Mouse (Mus musculus): ENCODE results near the gene Gm12394.

The Gm12394 gene

DNA sequence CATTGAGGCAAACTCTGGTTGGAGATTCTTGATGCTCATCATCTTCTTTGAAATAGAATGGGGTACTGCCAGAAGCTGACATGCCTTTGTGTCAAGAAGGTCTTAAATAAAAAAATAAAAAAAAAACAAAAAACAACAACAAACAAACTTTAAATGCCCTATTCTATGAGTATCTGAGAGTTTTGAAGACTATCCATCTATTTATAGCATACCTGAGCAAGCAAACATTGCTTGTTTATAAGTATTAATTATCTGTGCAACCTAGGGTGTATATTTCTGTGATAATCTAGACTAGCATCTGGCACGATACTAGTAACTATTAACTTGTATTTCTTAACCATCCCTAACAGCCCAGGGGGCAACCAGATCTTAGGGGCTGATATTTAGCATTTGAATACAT lies at the start of gene Gm12394:
TSS of gene Gm12394 (minus strand) at position 101 of the 400 bp plus-strand sequence.
- 93% methylated on average over 1 of the region's 1 CpGs for WGBS

DNA sequence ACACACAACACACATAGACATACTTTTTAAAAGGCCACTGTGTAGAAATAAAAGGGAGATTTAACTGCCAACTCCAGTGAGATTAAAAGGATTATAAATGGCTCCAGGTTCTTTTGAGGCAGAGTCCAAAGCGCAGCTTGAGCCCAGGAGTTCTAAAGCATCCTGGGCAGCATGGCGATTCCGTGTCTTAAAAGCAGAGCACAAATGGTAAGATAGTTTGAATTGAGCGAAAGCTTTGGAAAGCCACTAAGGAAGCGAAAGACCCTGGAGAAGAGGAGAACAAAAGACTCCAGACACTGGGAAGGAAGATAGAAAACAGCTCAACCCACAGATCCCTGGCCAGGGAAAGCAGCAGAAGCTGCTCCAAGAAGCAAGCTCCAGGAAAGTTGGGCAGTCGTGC lies 48.4 kb upstream of the Gm12394 start:
- WGBS = 54% methylated on average over 6 of the region's 6 CpGs

DNA sequence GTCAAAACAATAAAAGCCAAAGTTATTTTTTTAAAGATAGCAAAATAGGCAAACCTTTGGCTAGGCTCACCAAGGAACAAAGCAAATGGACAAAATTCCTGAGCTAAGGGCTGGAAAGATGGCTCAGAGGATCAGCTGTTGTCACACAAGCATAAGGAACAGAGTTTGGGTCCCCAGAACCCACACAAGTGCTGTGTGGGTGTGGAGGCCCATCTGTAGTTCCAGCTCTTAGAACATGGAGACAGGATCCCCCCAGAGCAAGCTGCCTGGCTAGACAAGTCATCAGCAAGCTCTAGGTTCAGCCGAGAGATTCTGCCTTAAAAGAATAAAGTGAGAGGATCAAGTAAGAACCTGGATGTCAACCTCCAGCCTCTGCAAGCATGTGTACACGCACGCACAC lies 48.0 kb upstream of the Gm12394 start:
- 75% methylated on average over 3 of the region's 3 CpGs for WGBS

DNA sequence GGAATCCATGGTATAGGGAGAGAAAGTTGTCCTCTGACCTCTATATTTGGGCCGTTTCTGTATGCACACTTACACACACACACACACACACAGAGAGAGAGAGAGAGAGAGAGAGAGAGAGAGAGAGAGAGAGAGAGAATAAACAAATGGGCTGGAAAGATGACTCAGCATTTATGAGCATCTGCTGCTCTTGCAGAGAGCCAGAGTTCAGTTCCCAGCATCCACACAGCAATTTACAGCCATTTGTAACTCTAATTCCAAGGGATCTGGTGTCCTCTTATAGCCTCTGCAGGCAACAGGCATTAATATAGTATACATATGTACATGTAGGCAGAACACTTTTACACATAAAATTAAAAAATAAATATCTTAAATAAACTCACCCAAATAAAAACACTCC lies 47.4 kb upstream of the Gm12394 start:
- 58% methylated on average over 1 of the region's 1 CpGs for WGBS

DNA sequence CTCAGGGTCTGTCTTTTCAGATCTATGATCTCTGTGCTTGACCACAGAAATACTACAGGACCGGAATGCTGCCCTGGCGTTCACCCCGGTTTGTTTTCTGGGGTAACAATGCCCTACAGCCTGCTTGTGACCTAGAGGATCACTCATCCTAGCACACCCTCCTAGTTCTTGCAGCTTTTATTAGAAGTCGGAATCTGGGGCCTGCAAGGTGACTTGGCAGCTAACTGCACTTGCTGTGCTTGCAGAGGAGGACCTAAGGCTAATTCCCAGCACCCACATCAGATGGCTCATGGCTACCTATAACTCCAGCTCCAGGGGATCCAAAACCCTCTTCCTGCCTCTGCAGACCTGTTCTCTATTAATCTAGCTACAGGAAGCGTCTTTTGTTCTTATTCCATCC lies 46.2 kb upstream of the Gm12394 start:
- WGBS = 91% methylated on average over 5 of the region's 5 CpGs

DNA sequence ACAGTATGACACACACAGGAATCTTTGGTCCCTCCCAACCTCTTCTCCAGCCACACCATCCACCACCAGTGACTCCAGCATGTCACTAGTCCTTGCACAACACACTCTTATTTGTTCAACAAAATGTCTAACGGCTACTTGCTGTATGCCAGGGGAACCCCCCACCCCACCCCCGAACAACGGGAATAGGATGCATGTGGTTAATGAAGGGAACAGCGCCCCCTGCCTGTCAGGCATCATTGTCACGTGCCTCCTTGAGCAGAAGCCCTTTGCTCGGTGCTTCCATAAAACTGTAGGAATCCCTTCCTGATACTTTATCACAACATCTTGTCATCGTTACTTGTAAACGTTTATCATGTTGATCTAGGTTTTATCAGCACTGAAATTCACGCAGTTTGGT lies 45.6 kb upstream of the Gm12394 start:
- 55% methylated on average over 9 of the region's 9 CpGs for WGBS

DNA sequence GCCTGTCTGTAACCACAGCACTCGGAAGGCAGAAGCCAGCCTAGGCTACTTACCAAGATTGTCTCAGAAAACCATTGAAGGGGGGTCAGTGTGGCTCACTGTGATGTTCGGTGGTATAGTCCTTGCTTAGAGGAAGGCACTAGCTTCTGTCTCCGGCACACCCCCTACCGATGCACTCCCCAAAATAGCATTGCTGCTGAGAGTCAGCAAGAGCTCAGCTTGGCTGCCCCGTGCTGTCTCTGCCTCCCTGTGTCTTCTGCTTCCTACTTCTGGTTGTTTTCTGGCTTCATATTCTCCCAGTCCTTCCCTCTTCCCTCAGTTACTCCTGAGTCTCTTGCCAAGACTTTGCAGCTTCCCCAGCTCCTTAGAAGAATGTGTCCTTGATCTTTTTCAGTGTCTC lies 44.3 kb upstream of the Gm12394 start:
- 30% methylated on average over 5 of the region's 5 CpGs for WGBS

DNA sequence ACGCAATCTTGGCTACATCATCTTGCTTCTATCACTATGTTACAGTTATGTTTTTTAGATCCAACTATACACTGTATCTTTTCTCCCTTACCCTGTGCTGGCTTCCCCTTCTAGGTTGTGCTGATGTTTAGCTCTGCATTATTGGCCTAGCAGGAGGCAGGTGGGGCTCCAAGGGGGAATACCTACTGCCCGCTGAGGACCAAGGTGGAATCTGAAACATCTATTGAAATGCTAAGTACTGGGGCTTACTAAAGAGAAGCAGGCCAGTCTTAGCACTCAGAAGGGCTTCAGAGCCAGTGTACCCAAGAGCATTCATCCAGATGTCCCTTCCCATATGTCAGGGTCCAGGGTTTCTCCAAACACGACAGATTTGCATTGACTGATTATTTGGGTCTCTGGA lies 42.3 kb upstream of the Gm12394 start:
- WGBS = 52% methylated on average over 3 of the region's 3 CpGs

DNA sequence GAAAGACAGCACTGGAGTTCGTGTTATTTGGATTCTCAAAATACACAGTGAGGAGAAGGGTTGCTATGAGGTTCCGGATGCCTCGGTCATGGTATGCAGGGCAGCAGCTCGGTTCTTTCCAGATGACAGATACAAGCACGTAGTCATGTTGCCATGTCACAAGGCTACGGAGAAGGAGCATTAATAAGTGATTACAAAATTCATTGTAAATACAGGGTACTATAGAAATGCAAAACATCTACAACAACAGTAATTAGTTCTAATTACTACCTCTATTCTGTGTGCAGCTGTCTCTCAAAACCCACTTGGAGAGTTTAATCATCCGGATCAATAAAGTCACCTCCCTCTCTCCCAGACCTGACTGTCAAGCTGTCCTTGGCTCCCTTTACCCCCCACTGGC lies 38.5 kb upstream of the Gm12394 start:
- WGBS = 68% methylated on average over 7 of the region's 7 CpGs

DNA sequence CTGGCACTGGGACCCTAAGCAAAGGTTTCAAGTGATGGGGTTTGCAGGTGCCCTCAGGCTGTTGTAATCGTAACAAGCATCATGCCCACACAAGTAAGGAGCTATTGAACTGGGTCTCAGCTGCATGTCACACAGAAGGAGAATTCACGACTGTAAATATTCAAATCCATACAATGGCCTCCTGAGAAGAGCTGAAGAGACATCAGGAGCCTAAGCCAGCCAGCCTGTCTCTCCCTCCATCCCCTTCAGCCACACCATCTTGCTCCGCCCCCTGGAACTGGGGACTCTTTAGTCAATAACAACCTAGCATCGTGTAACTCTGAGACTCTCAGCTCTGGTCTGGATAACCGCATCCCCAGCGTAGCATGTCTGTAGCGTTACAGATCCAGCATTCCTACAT lies 34.6 kb upstream of the Gm12394 start:
- WGBS = 66% methylated on average over 7 of the region's 7 CpGs

DNA sequence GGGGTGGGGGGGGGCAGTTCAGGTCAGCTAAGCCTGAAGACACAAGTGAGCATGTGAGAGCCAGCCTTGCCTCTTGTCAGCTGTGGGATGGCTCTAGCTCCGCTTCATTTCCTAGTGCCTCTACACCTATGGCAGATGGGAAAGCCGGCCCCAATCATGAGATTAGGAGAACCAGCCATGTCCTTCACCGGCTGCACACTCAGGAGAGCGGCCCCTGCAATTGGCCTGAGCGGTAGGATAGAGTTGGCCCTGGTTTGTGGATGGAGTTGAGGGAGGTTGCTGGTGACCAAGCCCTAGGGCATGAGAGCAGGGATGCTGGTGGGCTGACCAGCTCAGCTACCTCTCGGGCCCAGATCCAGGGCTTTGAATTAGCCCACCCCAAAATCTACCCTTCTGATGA lies 32.2 kb upstream of the Gm12394 start:
- WGBS = 93% methylated on average over 6 of the region's 6 CpGs

DNA sequence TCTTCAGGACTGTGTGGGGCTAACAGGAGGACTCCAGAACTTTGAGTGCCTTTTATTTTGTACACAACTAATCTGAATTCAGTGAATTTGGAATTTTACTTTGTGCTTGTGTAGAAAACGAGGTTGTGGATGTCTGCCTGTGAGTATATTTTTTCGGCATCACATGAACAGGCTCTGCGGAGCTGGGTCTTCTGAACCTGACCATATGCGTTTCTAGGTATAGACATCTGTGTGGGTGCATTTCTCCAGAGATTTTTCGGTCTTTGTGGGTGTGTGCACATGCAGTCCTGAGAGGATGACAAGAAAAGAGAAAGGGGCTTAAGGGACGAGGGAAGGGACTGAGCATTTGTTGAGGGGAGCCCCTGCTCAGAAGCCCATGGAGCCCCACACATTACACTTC lies 30.4 kb upstream of the Gm12394 start:
- 58% methylated on average over 6 of the region's 6 CpGs for WGBS

DNA sequence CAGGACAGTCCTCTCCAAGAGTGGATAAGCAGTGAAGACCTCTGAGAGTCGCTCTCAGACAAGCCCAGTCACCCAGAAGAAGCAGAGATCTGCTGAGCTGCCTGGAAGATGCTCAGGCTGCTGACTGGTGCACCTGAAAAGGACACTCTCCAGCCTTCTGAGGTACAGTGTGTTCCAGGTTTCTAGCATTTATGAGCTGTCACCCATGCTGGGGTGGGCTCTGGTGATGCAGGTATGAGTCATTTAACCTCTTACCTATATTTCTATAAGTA lies 24.0 kb upstream of the Gm12394 start:
- 52% methylated on average over 1 of the region's 1 CpGs for WGBS

DNA sequence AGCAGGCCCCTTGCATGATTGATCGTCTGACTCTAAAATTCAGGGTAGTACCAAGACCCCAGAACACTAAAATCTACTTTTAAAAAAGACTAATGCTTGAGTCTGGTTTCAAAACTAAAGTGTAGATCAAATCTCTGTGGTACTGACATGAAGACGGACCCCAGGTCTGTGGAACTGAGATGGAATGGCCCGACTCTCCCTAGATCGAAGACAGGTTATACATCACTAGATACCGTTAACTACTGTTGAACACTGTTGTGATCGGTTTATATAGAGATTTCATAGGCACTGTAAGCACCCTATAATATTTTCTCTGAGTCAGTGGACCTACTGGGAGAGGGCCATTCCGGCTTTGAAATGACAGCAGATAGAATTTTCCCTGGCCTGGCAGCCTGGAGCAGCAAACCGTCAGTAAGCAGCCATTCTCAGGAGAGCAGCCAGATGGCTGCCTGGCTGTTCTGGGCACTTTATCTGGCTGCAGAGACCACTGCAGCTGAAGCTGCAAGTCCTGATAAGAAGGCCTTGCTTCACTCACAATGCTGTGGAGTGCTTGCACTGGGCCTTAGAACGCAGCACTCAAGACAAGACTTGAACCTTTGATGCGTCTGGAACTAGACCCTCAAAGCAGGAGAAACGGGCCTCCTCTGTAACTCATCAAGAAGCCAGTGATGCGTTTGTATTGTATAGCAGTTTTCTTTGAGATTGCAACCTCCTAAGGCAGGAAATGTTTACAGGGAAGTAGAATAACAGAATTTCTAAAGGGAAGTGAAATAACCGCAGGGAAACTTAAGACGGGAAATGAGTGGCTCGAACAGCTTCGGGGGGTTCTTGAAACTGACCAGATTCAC lies 23.5 kb upstream of the Gm12394 start:
- WGBS = 78% methylated on average over 16 of the region's 16 CpGs

DNA sequence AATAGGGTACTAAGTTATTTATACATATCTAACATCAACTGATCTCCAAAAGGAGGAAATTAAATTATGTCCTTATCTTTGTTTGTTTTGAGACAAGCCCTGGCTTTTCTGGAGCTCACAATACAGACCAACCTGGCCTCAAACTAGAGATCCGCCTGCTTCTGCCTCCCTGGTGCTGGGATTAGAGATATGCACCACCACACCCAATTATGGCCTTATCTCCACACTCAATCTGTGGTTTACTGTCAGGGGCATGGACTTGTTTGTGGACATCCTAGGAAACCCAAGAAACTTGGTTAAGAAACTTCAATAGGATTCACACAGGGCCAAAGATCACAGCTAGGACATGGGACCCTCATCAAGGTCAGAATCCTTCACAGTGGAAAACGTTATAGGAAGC lies 21.1 kb upstream of the Gm12394 start:
- WGBS = 91% methylated on average over 2 of the region's 2 CpGs

DNA sequence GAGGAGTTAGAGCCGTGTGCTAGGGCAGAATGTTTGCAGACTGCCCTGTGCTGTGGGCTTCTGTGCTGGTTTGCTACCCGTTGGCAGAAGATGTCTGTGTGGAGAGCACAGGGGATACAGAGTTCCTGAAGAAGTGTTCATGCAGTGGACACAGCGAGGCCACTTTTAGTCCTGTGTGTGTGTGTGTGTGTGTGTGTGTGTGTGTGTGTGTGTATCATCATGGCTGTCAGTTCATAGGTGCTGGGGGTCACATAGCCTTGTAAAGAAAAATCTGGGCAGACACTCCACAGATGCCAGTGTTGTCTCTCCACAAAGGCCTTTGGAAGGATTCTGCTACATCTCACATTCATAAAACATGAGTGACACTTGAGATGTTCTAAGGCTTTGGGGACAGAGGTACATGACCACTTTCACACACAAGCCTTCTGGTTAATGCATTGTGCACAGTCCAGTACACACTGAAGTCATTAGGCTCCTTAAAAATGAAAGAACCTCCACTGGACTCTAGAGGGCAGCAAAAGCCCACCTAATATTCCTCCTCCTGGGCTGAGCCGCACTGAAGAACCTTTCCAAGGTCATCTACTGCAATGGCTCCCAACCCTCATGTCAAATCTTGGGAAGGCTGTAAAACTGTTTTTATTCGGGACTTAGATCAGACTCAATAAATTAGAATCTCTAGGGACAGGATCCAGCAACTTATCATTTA lies 20.2 kb upstream of the Gm12394 start:
- WGBS = 35% methylated on average over 5 of the region's 5 CpGs

DNA sequence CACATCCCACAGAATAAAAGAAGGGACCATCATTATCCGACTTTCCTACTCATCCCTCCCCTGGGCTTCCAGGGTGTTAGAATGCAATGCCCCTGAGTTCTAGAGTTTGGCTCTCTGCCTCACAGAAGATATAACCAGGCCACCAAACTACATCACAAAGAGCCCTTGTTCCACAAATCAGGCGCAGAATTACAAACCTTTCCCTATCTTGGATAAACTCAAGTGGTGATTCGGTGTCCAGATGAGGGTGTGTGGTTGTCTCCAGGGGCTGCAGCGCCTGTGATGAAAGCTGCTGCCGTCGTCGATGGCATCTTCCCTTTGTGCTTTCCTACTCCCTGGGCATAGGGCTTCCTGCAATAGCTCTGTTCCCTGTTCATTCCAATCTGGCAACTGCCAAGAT lies 17.6 kb upstream of the Gm12394 start, which contains the start of gene Fam205c:
TSS of gene Fam205c (minus strand) at position 101 of the 400 bp plus-strand sequence.
- 80% methylated on average over 7 of the region's 7 CpGs for whole genome bisulfite sequencing

DNA sequence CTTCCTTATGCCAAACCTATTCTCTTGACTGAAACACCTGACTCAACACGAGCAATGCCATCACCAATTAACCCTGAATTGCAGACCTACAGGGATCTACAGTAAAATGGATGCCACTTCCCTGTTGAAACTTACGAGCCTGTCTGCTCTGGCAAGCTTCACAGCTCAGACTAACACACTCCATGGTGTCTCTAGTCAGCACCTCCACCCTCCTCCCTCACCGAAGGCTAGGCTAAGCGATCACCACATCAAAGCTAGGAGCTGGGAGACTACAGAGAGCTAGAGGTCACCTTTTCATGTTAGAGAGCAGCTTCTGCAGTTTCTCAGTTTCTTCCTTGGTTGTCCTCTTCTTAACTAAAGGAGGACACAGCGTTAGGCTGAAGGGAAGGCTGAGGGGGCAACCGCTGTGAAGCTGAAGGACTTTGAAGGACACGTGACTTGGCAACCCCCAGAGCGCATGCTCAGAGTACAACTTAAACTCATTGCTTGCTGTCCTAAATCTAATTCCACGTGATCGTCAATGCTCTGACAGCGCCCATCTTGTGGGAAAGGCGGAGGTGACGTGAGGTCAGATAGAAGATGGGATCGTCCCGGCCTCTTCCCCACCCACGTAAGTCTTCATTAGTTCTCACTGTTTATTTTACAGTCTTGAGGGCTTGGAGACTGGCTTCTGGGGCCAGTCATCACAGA lies 16.3 kb upstream of the Gm12394 start:
- 86% methylated on average over 16 of the region's 16 CpGs for WGBS

DNA sequence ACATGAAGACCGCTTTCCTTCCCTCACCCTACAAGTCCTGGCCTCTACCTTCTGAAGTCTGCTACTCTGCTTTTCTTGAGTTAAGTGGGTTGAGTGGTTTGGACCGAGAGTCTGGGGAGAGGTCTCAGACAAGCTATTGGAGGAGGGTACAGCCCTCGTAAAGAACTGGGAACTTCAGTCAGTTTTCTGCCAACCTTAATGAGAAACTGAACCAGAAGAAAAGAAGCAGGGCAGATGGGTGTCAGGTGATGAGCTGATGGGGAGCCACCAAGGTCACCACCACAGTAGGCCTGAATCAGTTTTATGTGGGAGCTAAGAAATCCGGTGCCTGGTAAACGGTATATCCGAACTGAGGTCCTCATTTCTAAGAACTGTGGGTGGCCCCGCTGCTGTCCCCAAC lies 15.6 kb upstream of the Gm12394 start:
- 80% methylated on average over 7 of the region's 7 CpGs for WGBS

DNA sequence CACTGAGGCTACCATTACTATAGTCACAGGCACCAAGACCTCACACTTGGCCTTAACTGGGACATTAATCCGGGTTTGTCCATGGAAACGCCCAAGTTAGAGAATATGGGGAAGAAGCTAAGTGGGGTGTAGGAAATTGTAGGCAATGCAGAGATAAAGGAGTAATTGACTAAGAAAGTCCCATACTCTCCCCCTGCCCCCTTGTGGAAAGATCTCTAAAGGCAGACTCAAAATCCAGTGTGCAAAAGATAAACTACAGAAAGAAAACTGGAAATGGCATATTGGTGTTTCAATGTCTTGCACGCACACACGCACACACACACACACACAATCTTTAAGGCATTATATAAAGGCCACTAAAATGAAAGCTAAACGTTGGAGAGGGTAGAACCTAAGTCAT lies 14.2 kb upstream of the Gm12394 start:
- 77% methylated on average over 5 of the region's 5 CpGs for WGBS

DNA sequence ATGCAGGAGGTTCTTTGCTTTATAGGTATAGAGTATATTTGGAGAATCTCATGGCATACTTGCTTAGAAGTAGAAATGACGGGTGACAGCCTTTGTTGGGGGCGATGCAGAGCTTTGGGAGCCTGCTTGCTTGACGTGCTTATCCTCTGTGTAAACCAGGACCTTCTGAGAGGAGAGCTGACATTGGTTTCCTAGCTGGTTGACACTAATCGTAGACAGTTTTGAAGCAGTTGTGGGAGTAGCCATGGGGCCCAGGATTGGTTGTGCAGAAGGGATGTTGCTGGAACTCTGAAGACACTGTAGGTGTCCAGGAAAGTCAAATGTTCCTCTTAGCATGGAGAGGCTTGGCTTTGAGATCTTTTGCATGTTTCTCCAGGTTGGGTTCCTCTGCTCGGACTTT lies 11.6 kb upstream of the Gm12394 start:
- WGBS = 96% methylated on average over 5 of the region's 5 CpGs

DNA sequence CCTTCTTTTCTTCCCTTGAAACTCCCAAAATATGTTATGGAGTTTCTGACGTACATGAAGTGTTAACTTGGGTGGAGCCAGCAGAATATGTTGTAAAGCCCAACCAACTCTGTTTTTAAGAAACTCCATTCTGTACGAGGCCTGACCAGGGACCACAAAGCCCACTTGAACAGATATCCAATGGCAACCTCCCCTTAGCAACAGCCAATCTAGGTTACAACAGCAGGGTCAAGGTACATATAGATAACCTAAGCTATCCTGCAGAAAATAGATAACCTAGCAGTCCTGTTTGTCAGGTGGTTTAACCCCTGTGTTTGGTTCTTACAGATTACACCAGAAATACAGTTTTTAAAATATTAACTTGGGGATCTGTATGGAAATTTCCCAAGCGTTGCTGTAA lies 10.8 kb upstream of the Gm12394 start:
- WGBS = 62% methylated on average over 3 of the region's 3 CpGs

DNA sequence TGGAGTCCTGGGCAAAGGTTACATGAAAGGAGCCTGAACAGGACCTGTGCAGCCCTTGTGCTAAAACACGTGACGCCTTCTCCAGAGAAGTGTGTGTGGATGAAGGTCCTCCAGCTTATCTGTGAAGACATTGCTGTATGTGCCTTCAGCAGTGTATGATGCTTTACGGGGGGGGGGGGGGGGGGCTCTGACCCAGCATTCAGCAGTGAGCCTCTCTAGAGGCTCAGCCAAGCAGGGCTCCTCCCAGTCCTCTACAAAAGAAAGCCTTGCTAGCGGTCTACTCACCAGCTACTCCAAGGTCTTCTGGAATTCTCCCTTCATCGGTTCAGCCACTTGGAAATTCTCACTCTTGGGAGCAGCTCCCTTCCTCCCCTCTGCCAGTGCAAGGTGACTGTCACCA lies 6.9 kb upstream of the Gm12394 start:
- WGBS = 86% methylated on average over 5 of the region's 5 CpGs
